Mouse (Mus musculus): ENCODE results near the gene Ndrg4. TPM values are rescaled to one million over a fixed set of nuclear protein-coding genes. Genes with fewer than 3 reads are reported as not detected.
"Not testable (repeated sequence)": the region's sequence is repeated elsewhere in the genome, so short reads cannot be mapped to it uniquely, and the experiment has no call there.

The Ndrg4 gene
- polyA plus RNA-seq, 1 experiment from 2014 or later, result 16.2 TPM

- H3K27me3 ChIP-seq, result no peaks in the 10 kb centered on the region
- no peaks in the 10 kb centered on the region for H3K4me1 ChIP-seq
- no peak overlapping the region for H3K4me2 ChIP-seq
- no peak for ATAC-seq (ENCODE audit: insufficient number of reproducible peaks, insufficient read depth, low FRiP score, low TSS enrichment, low read depth)
- H3K4me3 ChIP-seq, result no peak overlapping the region
- peaks cover 3% of the 10 kb centered on the region; the same call in 1 of the 2 replicates for H3K9me3 ChIP-seq
- WGBS, result 87% methylated on average over 6 of the region's 6 CpGs
- no peaks in the 10 kb centered on the region for H3K36me3 ChIP-seq
- H3K9ac ChIP-seq, result no peak overlapping the region
- H3K27ac ChIP-seq, result no peak overlapping the region
Observed at GRCm38 (mm10) chr8:95661575-95661974, 15.2 kb upstream of the Ndrg4 start.

GRCm38 (mm10) chr8:95662885-95663598 lies 13.7 kb upstream of the Ndrg4 start:
- no peaks in the 10 kb centered on the region for H3K27me3 ChIP-seq
- no peak overlapping the region for H3K4me3 ChIP-seq
- no peak overlapping the region for H3K9ac ChIP-seq
- WGBS, result 82% methylated on average over 7 of the region's 7 CpGs
- peaks cover 6% of the 10 kb centered on the region; the same call in 1 of the 2 replicates for H3K9me3 ChIP-seq
- no peaks in the 10 kb centered on the region for H3K36me3 ChIP-seq
- H3K27ac ChIP-seq, result no peak overlapping the region
- H3K4me2 ChIP-seq, result no peak overlapping the region
- H3K4me1 ChIP-seq, result no peaks in the 10 kb centered on the region
- ATAC-seq (ENCODE audit: insufficient number of reproducible peaks, insufficient read depth, low FRiP score, low TSS enrichment, low read depth), result no peak

GRCm38 (mm10) chr8:95663599-95663949 lies 13.2 kb upstream of the Ndrg4 start:
- Histone ChIP-seq H3K4me3 (no peak overlapping the region), H3K4me2 (no peak overlapping the region), H3K9me3 (peaks cover 6% of the 10 kb centered on the region; the same call in 1 of the 2 replicates), H3K36me3 (no peaks in the 10 kb centered on the region), H3K4me1 (no peaks in the 10 kb centered on the region), H3K9ac (no peak overlapping the region), H3K27ac (no peak overlapping the region), H3K27me3 (no peaks in the 10 kb centered on the region)
- ATAC-seq (ENCODE audit: insufficient number of reproducible peaks, insufficient read depth, low FRiP score, low TSS enrichment, low read depth), result no peak
- 78% methylated on average over 4 of the region's 4 CpGs for WGBS

- 92% methylated on average over 11 of the region's 11 CpGs for WGBS
- H3K27me3 ChIP-seq; H3K4me1 ChIP-seq; H3K9me3 ChIP-seq; H3K36me3 ChIP-seq; H3K4me3 ChIP-seq; ATAC-seq (ENCODE audit: insufficient number of reproducible peaks, insufficient read depth, low FRiP score, low TSS enrichment, low read depth); H3K27ac ChIP-seq; H3K9ac ChIP-seq; H3K4me2 ChIP-seq: not testable (repeated sequence)
Observed at GRCm38 (mm10) chr8:95665813-95666452, 10.8 kb upstream of the Ndrg4 start.

- no peak overlapping the region for H3K27ac ChIP-seq
- WGBS, result 59% methylated on average over 8 of the region's 8 CpGs
Observed at GRCm38 (mm10) chr8:95668163-95668958, 8.4 kb upstream of the Ndrg4 start.

GRCm38 (mm10) chr8:95669967-95670366 lies 6.8 kb upstream of the Ndrg4 start:
- H3K4me1 ChIP-seq, result no peaks in the 10 kb centered on the region
- H3K27ac ChIP-seq, result no peak overlapping the region
- H3K4me2 ChIP-seq, result no peak overlapping the region
- peaks cover 6% of the 10 kb centered on the region; the same call in 1 of the 2 replicates for H3K9me3 ChIP-seq
- 67% methylated on average over 2 of the region's 2 CpGs for WGBS
- no peak for ATAC-seq (ENCODE audit: insufficient number of reproducible peaks, insufficient read depth, low FRiP score, low TSS enrichment, low read depth)
- no peak overlapping the region for H3K4me3 ChIP-seq
- H3K9ac ChIP-seq, result no peak overlapping the region
- H3K27me3 ChIP-seq, result peaks cover 32% of the 10 kb centered on the region
- no peaks in the 10 kb centered on the region for H3K36me3 ChIP-seq

More at GRCm38 (mm10) chr8:95668163-95668958, 8.4 kb upstream of the Ndrg4 start:
- Histone ChIP-seq H3K4me1 (no peaks in the 10 kb centered on the region), H3K9ac (no peak overlapping the region), H3K9me3 (peaks cover 6% of the 10 kb centered on the region; the same call in 1 of the 2 replicates), H3K4me3 (no peak overlapping the region), H3K36me3 (no peaks in the 10 kb centered on the region), H3K27me3 (peaks cover 16% of the 10 kb centered on the region), H3K4me2 (no peak overlapping the region)
- ATAC-seq (ENCODE audit: insufficient number of reproducible peaks, insufficient read depth, low FRiP score, low TSS enrichment, low read depth), result no peak

GRCm38 (mm10) chr8:95671861-95672260 lies 4.9 kb upstream of the Ndrg4 start:
- no peak overlapping the region for H3K4me2 ChIP-seq
- WGBS, result 87% methylated on average over 6 of the region's 6 CpGs
- peaks cover 51% of the 10 kb centered on the region for H3K27me3 ChIP-seq

GRCm38 (mm10) chr8:95672811-95673210 lies 4.0 kb upstream of the Ndrg4 start:
- H3K27me3 ChIP-seq, result peaks cover 61% of the 10 kb centered on the region
- H3K27ac ChIP-seq, result no peak overlapping the region
- WGBS, result 73% methylated on average over 5 of the region's 5 CpGs
- no peak overlapping the region for H3K4me2 ChIP-seq
- 0 out of 2 replicates have a peak, but pooled peaks cover 5% of the 10 kb centered on the region for H3K4me1 ChIP-seq
- H3K9me3 ChIP-seq, result no peaks in the 10 kb centered on the region
- H3K36me3 ChIP-seq, result no peaks in the 10 kb centered on the region
- no peak for ATAC-seq (ENCODE audit: insufficient number of reproducible peaks, insufficient read depth, low FRiP score, low TSS enrichment, low read depth)
- H3K4me3 ChIP-seq, result no peak overlapping the region
- no peak overlapping the region for H3K9ac ChIP-seq

More at GRCm38 (mm10) chr8:95671861-95672260, 4.9 kb upstream of the Ndrg4 start:
- Histone ChIP-seq H3K9ac (no peak overlapping the region), H3K9me3 (0 out of 2 replicates have a peak, but pooled peaks cover under 1% of the 10 kb centered on the region), H3K27ac (no peak overlapping the region), H3K36me3 (no peaks in the 10 kb centered on the region), H3K4me3 (no peak overlapping the region), H3K4me1 (no peaks in the 10 kb centered on the region)
- no peak for ATAC-seq (ENCODE audit: insufficient number of reproducible peaks, insufficient read depth, low FRiP score, low TSS enrichment, low read depth)

GRCm38 (mm10) chr8:95677591-95678023 lies 827 bp downstream of the Ndrg4 start:
- ATAC-seq (ENCODE audit: insufficient number of reproducible peaks, insufficient read depth, low FRiP score, low TSS enrichment, low read depth), result no peak
- Histone ChIP-seq H3K27ac (no peak overlapping the region), H3K4me1 (peaks cover 10% of the 10 kb centered on the region), H3K9ac (peak overlapping the region; percentile 66), H3K27me3 (peaks cover 95% of the 10 kb centered on the region), H3K9me3 (no peaks in the 10 kb centered on the region), H3K36me3 (no peaks in the 10 kb centered on the region), H3K4me2 (peak overlapping the region; percentile 98), H3K4me3 (peak overlapping the region; percentile 58)
- under 1% methylated on average over 31 of the region's 48 CpGs for WGBS

GRCm38 (mm10) chr8:95678024-95678611 lies 1.3 kb downstream of the Ndrg4 start:
- ATAC-seq (ENCODE audit: insufficient number of reproducible peaks, insufficient read depth, low FRiP score, low TSS enrichment, low read depth), result no peak
- under 1% methylated on average over 51 of the region's 70 CpGs for WGBS
- no peak overlapping the region for H3K27ac ChIP-seq

GRCm38 (mm10) chr8:95688073-95688672 lies 11.4 kb downstream of the Ndrg4 start:
- ATAC-seq (ENCODE audit: insufficient number of reproducible peaks, insufficient read depth, low FRiP score, low TSS enrichment, low read depth), result no peak
- H3K4me3 ChIP-seq, result no peak overlapping the region
- H3K4me2 ChIP-seq, result no peak overlapping the region
- no peaks in the 10 kb centered on the region for H3K36me3 ChIP-seq
- H3K9me3 ChIP-seq, result no peaks in the 10 kb centered on the region
- no peak overlapping the region for H3K9ac ChIP-seq
- no peak overlapping the region for H3K27ac ChIP-seq
- H3K4me1 ChIP-seq, result no peaks in the 10 kb centered on the region
- H3K27me3 ChIP-seq, result peaks cover 29% of the 10 kb centered on the region
- WGBS, result 74% methylated on average over 10 of the region's 10 CpGs

More at GRCm38 (mm10) chr8:95678024-95678611, 1.3 kb downstream of the Ndrg4 start:
- Histone ChIP-seq H3K4me2 (peak overlapping the region; percentile 98), H3K36me3 (no peaks in the 10 kb centered on the region), H3K4me3 (peak overlapping the region; percentile 58), H3K27me3 (peaks cover 89% of the 10 kb centered on the region), H3K4me1 (peaks cover 10% of the 10 kb centered on the region), H3K9me3 (no peaks in the 10 kb centered on the region), H3K9ac (peak overlapping the region; percentile 66)
